ENCODE assay signal across 8 mouse cellular contexts in the genomic region with DNA sequence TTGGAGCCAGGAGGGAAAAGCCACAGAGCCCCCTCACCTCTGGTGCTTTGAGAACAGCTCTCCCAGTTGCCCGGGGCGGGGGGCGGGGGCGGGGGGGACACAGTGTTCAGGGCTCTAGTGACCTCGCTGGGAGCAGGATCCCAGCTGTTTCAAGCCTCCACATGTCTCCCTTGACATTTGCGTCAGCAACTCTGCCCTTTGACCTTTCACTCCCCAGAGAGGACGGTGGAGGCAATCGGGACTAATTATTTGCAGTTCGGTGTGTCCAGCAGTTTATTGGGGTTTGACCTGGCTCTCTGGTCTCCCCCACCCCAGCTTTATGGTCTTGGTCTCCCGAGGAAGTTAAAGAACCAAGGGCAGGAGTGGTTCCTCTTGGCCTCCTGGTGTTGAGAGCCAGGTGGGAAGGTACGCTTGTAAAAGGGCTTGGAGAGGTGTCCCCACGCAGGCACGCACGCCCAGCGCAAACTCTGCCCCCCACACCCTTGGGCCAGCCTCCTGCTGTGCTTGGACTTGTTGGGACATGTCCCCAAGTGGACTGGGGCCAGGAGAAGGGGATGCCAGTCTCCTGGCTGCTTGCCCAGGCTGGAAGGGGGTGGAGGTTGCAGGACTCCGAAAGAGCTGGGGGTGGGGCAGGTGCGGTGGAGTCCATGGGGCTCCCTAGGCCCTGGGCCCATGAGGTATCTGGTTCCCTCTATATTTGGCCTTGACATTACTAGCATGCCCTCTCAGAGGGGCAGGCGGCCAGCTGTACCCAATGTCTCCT.
A peak's percentile ranks its signal among the peaks of the same experiment; 100 is the strongest.
DNase-seq lines count a peak whose midpoint lies in the region; ATAC-seq and TF ChIP-seq lines count a peak whose summit lies in the region.

No protein-coding gene starts in this region.

- DNase-seq in adipocyte (ENCODE audit: low spot score) = peak; percentile 64
- DNase-seq in heart, postnatal 10 days = peak; percentile 95 to 96
- peak; percentile 33 for DNase-seq in limb, embryonic 10.5 days (ENCODE audit: low spot score)
- DNase-seq in thymus, postnatal 36 days = no peak

- H3K27ac ChIP-seq in ES-Bruce4 (ENCODE audit: insufficient read depth, low read length) = 0 out of 2 replicates have a peak overlapping the region, but pooled peaks have one; percentile 24
- peak overlapping the region; percentile 60; the same call in 1 of the 2 replicates for H3K27ac ChIP-seq in embryonic facial prominence, embryonic 15.5 days (replicated peaks)
- H3K27ac ChIP-seq in limb, embryonic 10.5 days = peak overlapping the region; percentile 63
- H3K27ac ChIP-seq in neural tube, embryonic 15.5 days (replicated peaks) = 0 out of 2 replicates have a peak overlapping the region, but pooled peaks have one; percentile 15

- H3K27me3 ChIP-seq in ES-Bruce4 (ENCODE audit: control insufficient read depth, insufficient read depth, low read length, poor library complexity, severe bottlenecking) = no peaks in the 10 kb centered on the region
- no peaks in the 10 kb centered on the region for H3K27me3 ChIP-seq in embryonic facial prominence, embryonic 15.5 days
- H3K27me3 ChIP-seq in limb, embryonic 10.5 days (ENCODE audit: low read depth, poor library complexity, severe bottlenecking) = no peaks in the 10 kb centered on the region; the same call in 1 of the 2 replicates
- H3K27me3 ChIP-seq in neural tube, embryonic 15.5 days (replicated peaks) = no peaks in the 10 kb centered on the region

- peaks cover 18% of the 10 kb centered on the region for H3K4me1 ChIP-seq in ES-Bruce4 (ENCODE audit: control insufficient read depth, insufficient read depth, low read length)
- peaks cover 49% of the 10 kb centered on the region for H3K4me1 ChIP-seq in embryonic facial prominence, embryonic 15.5 days
- peaks cover 83% of the 10 kb centered on the region for H3K4me1 ChIP-seq in limb, embryonic 10.5 days
- peaks cover 42% of the 10 kb centered on the region for H3K4me1 ChIP-seq in neural tube, embryonic 15.5 days

- H3K9ac ChIP-seq in ES-Bruce4 (ENCODE audit: low read depth, poor library complexity, severe bottlenecking) = peak overlapping the region; percentile 49
- H3K9ac ChIP-seq in embryonic facial prominence, embryonic 15.5 days = no peak overlapping the region
- no peak overlapping the region for H3K9ac ChIP-seq in neural tube, embryonic 15.5 days (replicated peaks)

- TF ChIP-seq CTCF in ES-Bruce4 (IDR thresholded peaks at IDR 0.05; ENCODE audit: low read depth, low read length) = no peak

- H3K9me3 ChIP-seq in ES-Bruce4 (replicated peaks; ENCODE audit: control insufficient read depth, insufficient read depth, low read length, poor library complexity, severe bottlenecking) = no peaks in the 10 kb centered on the region
- no peaks in the 10 kb centered on the region for H3K9me3 ChIP-seq in embryonic facial prominence, embryonic 15.5 days (replicated peaks)
- no peaks in the 10 kb centered on the region for H3K9me3 ChIP-seq in limb, embryonic 10.5 days (replicated peaks)
- H3K9me3 ChIP-seq in neural tube, embryonic 15.5 days (replicated peaks) = no peaks in the 10 kb centered on the region

- peak; percentile 35; the same call in 1 of the 2 replicates for ATAC-seq in embryonic facial prominence, embryonic 15.5 days (ENCODE audit: insufficient number of reproducible peaks, low FRiP score, low TSS enrichment, low read depth)
- ATAC-seq in neural tube, embryonic 15.5 days (ENCODE audit: low FRiP score) = no peak
- ATAC-seq in granulocyte monocyte progenitor cell, adult 5-6 weeks (replicated peaks; ENCODE audit: poor library complexity, severe bottlenecking) = no peak

- TF ChIP-seq POLR2A in ES-Bruce4 (IDR thresholded peaks at IDR 0.05; ENCODE audit: insufficient read depth, low read length) = no peak

- H3K36me3 ChIP-seq in ES-Bruce4 (ENCODE audit: control insufficient read depth, insufficient read depth, low read length, poor library complexity, severe bottlenecking) = no peaks in the 10 kb centered on the region
- no peaks in the 10 kb centered on the region for H3K36me3 ChIP-seq in embryonic facial prominence, embryonic 15.5 days
- no peaks in the 10 kb centered on the region for H3K36me3 ChIP-seq in limb, embryonic 10.5 days
- H3K36me3 ChIP-seq in neural tube, embryonic 15.5 days = no peaks in the 10 kb centered on the region

- intact Hi-C loops in heart, postnatal 10 days (cut with DNase I) = loop anchor here (5.0 kb wide), 1 partner anchor 353 kb away; a partner anchor contains a TSS

- peak overlapping the region; percentile 43 for H3K4me3 ChIP-seq in ES-Bruce4 (ENCODE audit: low read depth, low read length)
- no peak overlapping the region for H3K4me3 ChIP-seq in embryonic facial prominence, embryonic 15.5 days (replicated peaks)
- H3K4me3 ChIP-seq in limb, embryonic 10.5 days = 0 out of 2 replicates have a peak overlapping the region, but pooled peaks have one; percentile 20
- H3K4me3 ChIP-seq in neural tube, embryonic 15.5 days (replicated peaks) = no peak overlapping the region

- no peak for TF ChIP-seq EP300 in ES-Bruce4 (IDR thresholded peaks at IDR 0.05; ENCODE audit: insufficient read depth, low read depth, low read length)

- WGBS in embryonic facial prominence, embryonic 15.5 days = 33% methylated on average over 18 of the region's 18 CpGs
- 34% methylated on average over 18 of the region's 18 CpGs for WGBS in limb, embryonic 10.5 days
- 32% methylated on average over 18 of the region's 18 CpGs for WGBS in neural tube, embryonic 15.5 days

- no peak overlapping the region for H3K4me2 ChIP-seq in embryonic facial prominence, embryonic 15.5 days (replicated peaks)
- 0 out of 2 replicates have a peak overlapping the region, but pooled peaks have one; percentile 6 for H3K4me2 ChIP-seq in neural tube, embryonic 15.5 days

Comparison
In these comparisons a context has a peak if more than half of its experiments do, and no peak if none do; other contexts are left out.
1. H3K4me3 ChIP-seq: peak in ES-Bruce4 (single experiment) and limb, embryonic 10.5 days (single experiment); none in embryonic facial prominence, embryonic 15.5 days (single experiment) and neural tube, embryonic 15.5 days (single experiment).
2. DNase-seq: peak in adipocyte (single experiment), heart, postnatal 10 days (2 of 2) and limb, embryonic 10.5 days (single experiment); none in thymus, postnatal 36 days (0 of 2).
3. Peak in every context shown above with its lines, with median percentiles within 50 percentile points of each other: H3K27ac ChIP-seq.